Mouse (Mus musculus) erythroblast, embryonic 14.5 days (primary cell): ENCODE results near the gene Lmod2.

Experiments used
- GATA1 ChIP-seq: IDR thresholded peaks from 2 replicates; pipeline ENCODE4 v1.6.1; 2012; ENCODE audit warnings: low read length, inconsistent platforms, mixed read lengths
- TAL1 ChIP-seq: IDR thresholded peaks from 3 replicates; pipeline ENCODE4 v1.6.1; 2012; ENCODE audit warnings: low read length, inconsistent platforms, mixed read lengths

DNA sequence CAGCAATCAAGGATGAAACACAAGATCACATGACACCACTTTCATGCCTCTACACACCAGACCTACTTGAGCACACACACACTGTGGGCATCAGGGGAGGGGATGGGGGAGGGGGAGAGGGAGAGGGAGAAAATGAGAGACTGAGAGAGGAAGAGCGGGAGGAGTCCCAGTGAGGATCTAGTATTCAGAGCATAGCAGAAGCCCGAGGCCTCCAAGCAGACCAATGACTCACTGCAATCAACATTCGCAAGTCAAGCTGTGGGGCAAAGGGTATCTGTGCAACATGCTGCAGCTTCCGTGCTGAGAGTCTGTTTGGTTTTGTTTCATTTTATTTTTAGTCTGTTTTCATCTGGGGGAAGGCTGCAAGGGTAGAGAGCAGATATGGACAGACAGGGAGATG lies 34.5 kb downstream of the Lmod2 start:
- TF ChIP-seq TAL1 = no peak
- no peak for TF ChIP-seq GATA1
